Mouse (Mus musculus) urinary bladder, postnatal 4 days (tissue): ENCODE data around the gene Odf2l.

Source experiments
- DNase-seq, 2 experiments: peaks; one replicate each; pipeline ENCODE4 v3.0.0; 2021 to 2022; ENCODE audit warnings: low spot score in 2 of 2

The Odf2l gene

GRCm38 (mm10) chr3:145118254-145119001 lies at the start of gene Odf2l:
Gene Odf2l, plus strand, starts transcription at chr3:145118588.
- peak; percentile 97 to 98 for DNase-seq

- no peak for DNase-seq
Observed at GRCm38 (mm10) chr3:145068964-145069363, 49.4 kb upstream of the Odf2l start.

- no peak for DNase-seq
Observed at GRCm38 (mm10) chr3:145072339-145072738, 46.0 kb upstream of the Odf2l start.

- DNase-seq = no peak
Observed at GRCm38 (mm10) chr3:145078405-145078804, 40.0 kb upstream of the Odf2l start.

GRCm38 (mm10) chr3:145080904-145081303 lies 37.5 kb upstream of the Odf2l start:
- DNase-seq = no peak

- no peak for DNase-seq
Observed at GRCm38 (mm10) chr3:145083081-145083480, 35.3 kb upstream of the Odf2l start.

- no peak for DNase-seq
Observed at GRCm38 (mm10) chr3:145086180-145086579, 32.2 kb upstream of the Odf2l start.

GRCm38 (mm10) chr3:145087857-145088598 lies 30.4 kb upstream of the Odf2l start:
- DNase-seq = no peak

- no peak for DNase-seq
Observed at GRCm38 (mm10) chr3:145099291-145099690, 19.1 kb upstream of the Odf2l start, which contains the start of gene Clca2. Gene Clca2, minus strand, starts transcription at chr3:145099443.

GRCm38 (mm10) chr3:145101891-145102555 lies 16.4 kb upstream of the Odf2l start:
- DNase-seq = no peak

GRCm38 (mm10) chr3:145103321-145103720 lies 15.1 kb upstream of the Odf2l start:
- no peak for DNase-seq

GRCm38 (mm10) chr3:145103770-145104169 lies 14.6 kb upstream of the Odf2l start:
- DNase-seq = no peak

GRCm38 (mm10) chr3:145105076-145105772 lies 13.2 kb upstream of the Odf2l start:
- no peak for DNase-seq

GRCm38 (mm10) chr3:145105773-145106504 lies 12.4 kb upstream of the Odf2l start:
- DNase-seq = no peak

GRCm38 (mm10) chr3:145115169-145115568 lies 3.2 kb upstream of the Odf2l start:
- DNase-seq = no peak

GRCm38 (mm10) chr3:145117637-145118036 lies 751 bp upstream of the Odf2l start:
- DNase-seq = no peak

GRCm38 (mm10) chr3:145119002-145119358 lies 592 bp downstream of the Odf2l start:
- no peak for DNase-seq

- no peak for DNase-seq
Observed at GRCm38 (mm10) chr3:145119425-145119824, 1.0 kb downstream of the Odf2l start.

GRCm38 (mm10) chr3:145126618-145127017 lies 8.2 kb downstream of the Odf2l start:
- DNase-seq = no peak

- no peak for DNase-seq
Observed at GRCm38 (mm10) chr3:145129356-145129755, 11.0 kb downstream of the Odf2l start.

- DNase-seq = no peak
Observed at GRCm38 (mm10) chr3:145131210-145131868, 13.0 kb downstream of the Odf2l start.
